Mouse (Mus musculus) heart, embryonic 16.5 days (tissue): ENCODE results near the gene Vcl. TPM values are rescaled to one million over a fixed set of nuclear protein-coding genes. Genes with fewer than 3 reads are reported as not detected.
A peak's percentile ranks its signal among the peaks of the same experiment; 100 is the strongest.

ENCODE experiments used
- ATAC-seq: fragments of 200-750 bp; cut with Nextera tagmentation; replicated peaks from 2 replicates; pipeline ENCODE4 v1.8.0; 2017; ENCODE audit warnings: moderate number of reproducible peaks; ENCODE audit not compliant: insufficient read depth, low FRiP score; ENCODE audit errors: extremely low read depth
- H3K27ac ChIP-seq: fragments of 300-500 bp; sonication (generic); 2 replicates; pipeline ENCODE4 v1.5.1; 2014; ENCODE audit warnings: mild to moderate bottlenecking, low read length, control low read depth, moderate library complexity
- H3K27me3 ChIP-seq: fragments of 300-500 bp; sonication (generic); 2 replicates; pipeline ENCODE4 v1.6.1; 2014; ENCODE audit warnings: low read length, mixed read lengths; ENCODE audit not compliant: control insufficient read depth, insufficient read depth
- H3K36me3 ChIP-seq: fragments of 300-500 bp; sonication (generic); 2 replicates; pipeline ENCODE4 v1.6.1; 2014; ENCODE audit not compliant: control insufficient read depth, insufficient read depth
- H3K4me1 ChIP-seq: fragments of 300-500 bp; sonication (generic); 2 replicates; pipeline ENCODE4 v1.6.1; 2014; ENCODE audit warnings: low read length, mixed read lengths; ENCODE audit not compliant: control insufficient read depth, insufficient read depth
- H3K4me2 ChIP-seq: fragments of 300-500 bp; sonication (generic); 2 replicates; pipeline ENCODE4 v1.6.1; 2014; ENCODE audit warnings: low read depth, mild to moderate bottlenecking, control low read depth, low read length
- H3K4me3 ChIP-seq: fragments of 300-500 bp; sonication (generic); 2 replicates; pipeline ENCODE4 v1.5.1; 2014; ENCODE audit warnings: mild to moderate bottlenecking, control low read depth, low read length
- H3K9ac ChIP-seq: fragments of 300-500 bp; sonication (generic); 2 replicates; pipeline ENCODE4 v1.6.1; 2014; ENCODE audit warnings: low read length, control low read depth
- H3K9me3 ChIP-seq: fragments of 300-500 bp; sonication (generic); replicated peaks from 2 replicates; pipeline ENCODE4 v1.6.1; 2016; ENCODE audit warnings: low read length; ENCODE audit not compliant: control insufficient read depth
- WGBS: fragments of 180-500 bp; shearing (Covaris S2); extraction: QIAGEN DNeasy Blood & Tissue Kit; methylation state at CpG from one replicate; pipeline ENCODE4 v1.1.7; 2014; 5-methylcytosine and 5-hydroxymethylcytosine counted together
- polyA plus RNA-seq: library from polyadenylated mRNA; unstranded; fragments of >200 nt; fragmentation: Nextera tagmentation; extraction: Ambion mirVana; gene quantifications from 2 replicates; pipeline ENCODE4 v1.2.1, GENCODE M21; 2015

Gene Vcl
- polyA plus RNA-seq, 1 experiment from 2014 or later: 89.3 TPM

GRCm38 (mm10) chr14:21058972-21059371 lies 129.8 kb downstream of the Vcl start:
- Histone ChIP-seq H3K4me2 (no peak overlapping the region), H3K27ac (no peak overlapping the region), H3K9me3 (no peaks in the 10 kb centered on the region), H3K9ac (no peak overlapping the region), H3K4me1 (no peaks in the 10 kb centered on the region), H3K4me3 (no peak overlapping the region), H3K36me3 (no peaks in the 10 kb centered on the region), H3K27me3 (no peaks in the 10 kb centered on the region)
- 72% methylated on average over 2 of the region's 2 CpGs for WGBS
- no peak for ATAC-seq

DNA sequence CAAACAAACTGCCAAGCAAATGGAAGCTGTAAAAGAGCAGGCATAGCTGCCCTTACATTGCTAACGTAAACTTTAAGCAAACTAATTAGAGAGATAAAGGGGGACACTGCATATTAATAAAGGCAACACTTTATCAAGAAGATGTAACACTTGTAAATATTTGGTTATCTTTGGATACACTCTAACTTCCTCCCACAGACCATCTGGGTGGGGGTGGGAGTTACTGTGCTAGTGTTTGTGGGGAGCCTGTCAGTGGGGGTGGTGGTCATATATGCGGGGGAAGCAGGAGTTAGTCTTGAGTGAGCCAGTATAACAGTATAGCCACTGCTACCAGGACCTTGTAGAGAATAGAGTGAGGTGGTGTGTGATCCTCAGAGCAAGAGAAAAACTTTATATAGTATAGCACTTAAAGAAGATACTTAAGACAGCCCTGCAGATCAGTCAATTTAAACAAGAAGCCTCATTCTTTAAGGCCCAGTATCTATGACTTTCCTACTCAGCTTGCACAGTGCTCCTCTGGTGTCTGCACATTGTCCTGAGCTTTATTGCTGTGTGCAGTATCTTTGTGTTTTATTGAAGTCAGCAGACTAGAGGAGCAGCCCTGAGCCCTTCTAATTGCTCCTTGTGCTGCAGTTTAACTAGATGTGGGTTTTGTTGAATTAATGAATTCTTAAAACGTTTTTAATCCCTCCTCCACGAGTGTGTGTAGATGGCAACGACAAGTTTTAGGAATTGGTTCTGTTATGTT lies 133.7 kb downstream of the Vcl start:
- no peak for ATAC-seq
- Histone ChIP-seq H3K4me1 (peaks cover 10% of the 10 kb centered on the region), H3K9me3 (no peaks in the 10 kb centered on the region), H3K27ac (no peak overlapping the region), H3K27me3 (no peaks in the 10 kb centered on the region), H3K36me3 (no peaks in the 10 kb centered on the region), H3K4me2 (no peak overlapping the region), H3K9ac (no peak overlapping the region), H3K4me3 (no peak overlapping the region)
- 64% methylated on average over 5 of the region's 5 CpGs for WGBS

- H3K9me3 ChIP-seq: no peaks in the 10 kb centered on the region
- H3K27me3 ChIP-seq: no peaks in the 10 kb centered on the region
- no peak for ATAC-seq
- 11% methylated on average over 1 of the region's 1 CpGs for WGBS
- peaks cover 10% of the 10 kb centered on the region for H3K4me1 ChIP-seq
- H3K4me3 ChIP-seq: no peak overlapping the region
- no peaks in the 10 kb centered on the region for H3K36me3 ChIP-seq
- no peak overlapping the region for H3K27ac ChIP-seq
- no peak overlapping the region for H3K4me2 ChIP-seq
- no peak overlapping the region for H3K9ac ChIP-seq
Observed at GRCm38 (mm10) chr14:21064321-21064720, 135.1 kb downstream of the Vcl start.

- peaks cover 10% of the 10 kb centered on the region for H3K4me1 ChIP-seq
- no peaks in the 10 kb centered on the region for H3K36me3 ChIP-seq
- no peaks in the 10 kb centered on the region for H3K27me3 ChIP-seq
- H3K9me3 ChIP-seq: no peaks in the 10 kb centered on the region
- H3K4me2 ChIP-seq: no peak overlapping the region
- no peak overlapping the region for H3K9ac ChIP-seq
- no peak overlapping the region for H3K4me3 ChIP-seq
- no peak; the same call in 1 of the 2 replicates for ATAC-seq
- H3K27ac ChIP-seq: peak overlapping the region; percentile 59
- WGBS: 32% methylated on average over 8 of the region's 8 CpGs
Observed at GRCm38 (mm10) chr14:21065490-21066162, 136.4 kb downstream of the Vcl start.

GRCm38 (mm10) chr14:21069594-21069993 lies 140.4 kb downstream of the Vcl start:
- H3K9ac ChIP-seq: no peak overlapping the region
- no peaks in the 10 kb centered on the region for H3K27me3 ChIP-seq
- H3K9me3 ChIP-seq: no peaks in the 10 kb centered on the region
- H3K4me3 ChIP-seq: no peak overlapping the region
- ATAC-seq: no peak
- WGBS: 86% methylated on average over 5 of the region's 5 CpGs
- no peak overlapping the region for H3K27ac ChIP-seq
- no peak overlapping the region for H3K4me2 ChIP-seq
- H3K36me3 ChIP-seq: no peaks in the 10 kb centered on the region
- peaks cover 18% of the 10 kb centered on the region for H3K4me1 ChIP-seq

GRCm38 (mm10) chr14:21073981-21074380 lies 144.8 kb downstream of the Vcl start:
- Histone ChIP-seq H3K4me1 (peaks cover 27% of the 10 kb centered on the region), H3K9ac (no peak overlapping the region), H3K27ac (peak overlapping the region; percentile 46), H3K27me3 (no peaks in the 10 kb centered on the region), H3K4me2 (no peak overlapping the region), H3K9me3 (no peaks in the 10 kb centered on the region), H3K36me3 (no peaks in the 10 kb centered on the region), H3K4me3 (no peak overlapping the region)
- 31% methylated on average over 3 of the region's 3 CpGs for WGBS
- no peak for ATAC-seq

DNA sequence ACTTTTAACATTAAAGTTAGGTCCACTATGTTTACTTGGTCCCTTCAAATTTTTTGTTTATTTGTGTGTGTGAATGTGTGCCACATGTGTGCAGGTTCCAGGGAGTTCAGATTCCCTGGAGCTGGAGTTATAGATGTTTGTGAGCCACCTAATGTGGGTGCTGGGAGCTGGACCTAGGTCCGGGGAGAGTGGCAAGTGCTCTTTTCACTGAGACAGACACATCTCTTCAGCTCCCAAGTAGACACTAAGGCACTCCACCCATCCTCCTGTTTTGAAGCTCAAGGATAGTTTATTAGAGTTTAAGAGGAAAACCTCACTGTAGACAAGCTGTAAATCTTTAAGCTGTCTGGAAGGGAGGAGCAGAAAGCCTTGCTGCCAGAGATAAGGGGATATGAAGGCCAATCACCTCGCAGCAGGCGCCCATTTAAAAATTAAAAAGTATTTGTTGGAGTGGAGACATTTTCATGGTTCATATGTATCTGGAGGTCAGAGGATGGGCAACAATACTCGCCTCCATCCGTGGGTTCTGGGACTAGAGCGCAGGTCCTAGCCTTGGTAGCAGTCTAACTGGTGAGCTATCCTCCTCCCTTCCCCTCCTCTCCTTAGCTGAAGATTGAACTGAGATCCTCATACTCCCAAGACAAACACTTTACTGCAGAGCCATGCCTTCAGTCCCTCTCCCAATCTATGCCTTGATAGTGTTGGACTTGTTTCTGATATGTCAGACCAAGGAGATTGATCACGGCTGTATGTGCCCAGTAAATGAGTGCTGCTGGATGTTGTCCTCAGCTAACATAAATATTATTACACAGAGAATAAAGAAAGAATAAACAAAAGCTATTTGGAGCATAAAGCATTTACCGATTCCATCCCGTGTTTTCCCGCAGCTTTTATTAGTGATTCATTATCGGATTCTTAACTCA lies 145.5 kb downstream of the Vcl start:
- Histone ChIP-seq H3K4me2 (peak overlapping the region; percentile 73), H3K4me1 (peaks cover 31% of the 10 kb centered on the region), H3K27me3 (no peaks in the 10 kb centered on the region), H3K4me3 (peak overlapping the region; percentile 81; the same call in 1 of the 2 replicates), H3K9ac (no peak overlapping the region), H3K27ac (peak overlapping the region; percentile 95), H3K36me3 (no peaks in the 10 kb centered on the region), H3K9me3 (no peaks in the 10 kb centered on the region)
- WGBS: 46% methylated on average over 11 of the region's 11 CpGs
- no peak for ATAC-seq

DNA sequence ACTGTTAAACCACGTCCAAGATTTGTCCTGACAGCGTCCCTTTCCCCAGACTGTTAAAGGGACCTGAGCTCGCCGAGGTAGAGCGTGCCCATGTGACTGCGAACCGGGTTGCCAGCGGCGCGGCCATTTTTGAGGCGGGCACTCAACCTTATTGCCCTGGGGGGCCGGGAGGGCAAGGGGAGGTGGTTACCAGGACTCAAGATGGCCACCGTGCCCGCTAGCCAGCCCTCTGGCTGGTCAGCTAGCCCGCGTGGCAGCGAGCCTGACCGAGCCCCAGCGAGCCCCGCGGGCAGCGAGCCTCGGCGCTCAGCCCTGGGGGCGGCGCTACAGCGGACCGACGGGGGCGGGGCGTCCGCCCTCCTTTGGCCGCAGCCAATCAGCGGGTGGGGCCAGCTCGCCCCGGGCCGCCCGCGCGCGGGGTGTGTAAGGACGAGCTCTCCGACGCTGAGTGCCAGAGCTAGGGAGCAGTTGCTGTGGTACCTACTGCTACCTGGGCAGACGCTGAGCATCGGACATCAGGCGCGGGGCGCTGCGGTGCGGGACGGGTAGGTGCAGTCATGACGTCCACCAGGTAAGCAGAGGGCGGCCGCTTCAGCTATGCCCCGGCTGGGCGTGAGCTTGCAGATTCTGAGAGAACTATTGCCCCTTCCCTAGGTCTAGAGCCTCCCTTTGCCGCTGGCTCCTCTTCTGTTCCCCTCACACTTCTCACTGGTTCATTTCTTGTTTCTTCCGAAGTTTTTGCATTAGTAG lies 146.7 kb downstream of the Vcl start:
- Histone ChIP-seq H3K4me2 (peak overlapping the region; percentile 73), H3K4me1 (peaks cover 33% of the 10 kb centered on the region), H3K36me3 (no peaks in the 10 kb centered on the region), H3K27ac (peak overlapping the region; percentile 95), H3K4me3 (peak overlapping the region; percentile 81), H3K9me3 (no peaks in the 10 kb centered on the region), H3K9ac (peak overlapping the region; percentile 87), H3K27me3 (no peaks in the 10 kb centered on the region)
- under 1% methylated on average over 59 of the region's 59 CpGs for WGBS
- peak; percentile 99 for ATAC-seq
